Mouse (Mus musculus): ENCODE results near the gene Fam205c. TPM values are rescaled to one million over a fixed set of nuclear protein-coding genes. Genes with fewer than 3 reads are reported as not detected.

Fam205c gene
- total and polyA plus RNA-seq, 2 experiments from 2014 or later = 4.7 TPM; not detected in 1

- no peak for TF ChIP-seq CTCF (IDR thresholded peaks at IDR 0.05; ENCODE audit: low read depth)
- Histone ChIP-seq H3K9me3 (ENCODE audit: low read length) (no peaks in the 10 kb centered on the region), H3K9ac (replicated peaks; ENCODE audit: low read length) (no peak overlapping the region), H3K27me3 (ENCODE audit: insufficient read depth, low read length) (no peaks in the 10 kb centered on the region), H3K36me3 (ENCODE audit: insufficient read depth, low read length) (no peaks in the 10 kb centered on the region), H3K4me1 (ENCODE audit: insufficient read depth, low read length) (no peaks in the 10 kb centered on the region), H3K4me3 (ENCODE audit: low read length) (no peak overlapping the region), H3K4me2 (ENCODE audit: low read depth, low read length) (no peak overlapping the region), H3K27ac (peak overlapping the region; percentile 26; the same call in 1 of the 2 replicates)
- ATAC-seq (no peak), DNase-seq (ENCODE audit: low spot score) (no peak)
- 44% methylated on average over 1 of the region's 1 CpGs for WGBS
Observed at GRCm38 (mm10) chr4:42880677-42880948, 6.6 kb upstream of the Fam205c start.

DNA sequence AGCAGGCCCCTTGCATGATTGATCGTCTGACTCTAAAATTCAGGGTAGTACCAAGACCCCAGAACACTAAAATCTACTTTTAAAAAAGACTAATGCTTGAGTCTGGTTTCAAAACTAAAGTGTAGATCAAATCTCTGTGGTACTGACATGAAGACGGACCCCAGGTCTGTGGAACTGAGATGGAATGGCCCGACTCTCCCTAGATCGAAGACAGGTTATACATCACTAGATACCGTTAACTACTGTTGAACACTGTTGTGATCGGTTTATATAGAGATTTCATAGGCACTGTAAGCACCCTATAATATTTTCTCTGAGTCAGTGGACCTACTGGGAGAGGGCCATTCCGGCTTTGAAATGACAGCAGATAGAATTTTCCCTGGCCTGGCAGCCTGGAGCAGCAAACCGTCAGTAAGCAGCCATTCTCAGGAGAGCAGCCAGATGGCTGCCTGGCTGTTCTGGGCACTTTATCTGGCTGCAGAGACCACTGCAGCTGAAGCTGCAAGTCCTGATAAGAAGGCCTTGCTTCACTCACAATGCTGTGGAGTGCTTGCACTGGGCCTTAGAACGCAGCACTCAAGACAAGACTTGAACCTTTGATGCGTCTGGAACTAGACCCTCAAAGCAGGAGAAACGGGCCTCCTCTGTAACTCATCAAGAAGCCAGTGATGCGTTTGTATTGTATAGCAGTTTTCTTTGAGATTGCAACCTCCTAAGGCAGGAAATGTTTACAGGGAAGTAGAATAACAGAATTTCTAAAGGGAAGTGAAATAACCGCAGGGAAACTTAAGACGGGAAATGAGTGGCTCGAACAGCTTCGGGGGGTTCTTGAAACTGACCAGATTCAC lies 6.0 kb upstream of the Fam205c start:
- Histone ChIP-seq H3K9ac (replicated peaks; ENCODE audit: low read length) (0 out of 2 replicates have a peak overlapping the region, but pooled peaks have one; percentile 21), H3K27me3 (ENCODE audit: insufficient read depth, low read length) (no peaks in the 10 kb centered on the region), H3K9me3 (ENCODE audit: low read length) (no peaks in the 10 kb centered on the region), H3K4me1 (ENCODE audit: insufficient read depth, low read length) (no peaks in the 10 kb centered on the region), H3K27ac (peak overlapping the region; percentile 26; the same call in 1 of the 2 replicates), H3K36me3 (ENCODE audit: insufficient read depth, low read length) (no peaks in the 10 kb centered on the region), H3K4me3 (ENCODE audit: low read length) (no peak overlapping the region), H3K4me2 (ENCODE audit: low read depth, low read length) (no peak overlapping the region)
- WGBS = 74% methylated on average over 16 of the region's 16 CpGs
- ATAC-seq (no peak), DNase-seq (ENCODE audit: low spot score) (peak; percentile 65)
- no peak; the same call in 1 of the 2 replicates for TF ChIP-seq CTCF (IDR thresholded peaks at IDR 0.05; ENCODE audit: low read depth)

DNA sequence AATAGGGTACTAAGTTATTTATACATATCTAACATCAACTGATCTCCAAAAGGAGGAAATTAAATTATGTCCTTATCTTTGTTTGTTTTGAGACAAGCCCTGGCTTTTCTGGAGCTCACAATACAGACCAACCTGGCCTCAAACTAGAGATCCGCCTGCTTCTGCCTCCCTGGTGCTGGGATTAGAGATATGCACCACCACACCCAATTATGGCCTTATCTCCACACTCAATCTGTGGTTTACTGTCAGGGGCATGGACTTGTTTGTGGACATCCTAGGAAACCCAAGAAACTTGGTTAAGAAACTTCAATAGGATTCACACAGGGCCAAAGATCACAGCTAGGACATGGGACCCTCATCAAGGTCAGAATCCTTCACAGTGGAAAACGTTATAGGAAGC lies 3.6 kb upstream of the Fam205c start:
- ATAC-seq (no peak), DNase-seq (ENCODE audit: low spot score) (no peak)
- TF ChIP-seq CTCF (IDR thresholded peaks at IDR 0.05; ENCODE audit: low read depth) = no peak
- Histone ChIP-seq H3K27me3 (ENCODE audit: insufficient read depth, low read length) (no peaks in the 10 kb centered on the region), H3K27ac (no peak overlapping the region), H3K36me3 (ENCODE audit: insufficient read depth, low read length) (no peaks in the 10 kb centered on the region), H3K4me2 (ENCODE audit: low read depth, low read length) (no peak overlapping the region), H3K4me3 (ENCODE audit: low read length) (no peak overlapping the region), H3K9me3 (ENCODE audit: low read length) (no peaks in the 10 kb centered on the region), H3K9ac (replicated peaks; ENCODE audit: low read length) (no peak overlapping the region), H3K4me1 (ENCODE audit: insufficient read depth, low read length) (no peaks in the 10 kb centered on the region)
- WGBS = 89% methylated on average over 2 of the region's 2 CpGs

- DNase-seq (ENCODE audit: low spot score) = peak; percentile 91
- ATAC-seq = peak; percentile 96
- Histone ChIP-seq H3K27ac (no peak overlapping the region), H3K9ac (replicated peaks; ENCODE audit: low read length) (no peak overlapping the region), H3K27me3 (ENCODE audit: insufficient read depth, low read length) (no peaks in the 10 kb centered on the region), H3K36me3 (ENCODE audit: insufficient read depth, low read length) (no peaks in the 10 kb centered on the region), H3K4me3 (ENCODE audit: low read length) (no peak overlapping the region), H3K9me3 (ENCODE audit: low read length) (no peaks in the 10 kb centered on the region), H3K4me1 (ENCODE audit: insufficient read depth, low read length) (no peaks in the 10 kb centered on the region), H3K4me2 (ENCODE audit: low read depth, low read length) (no peak overlapping the region)
- peak; percentile 82 for TF ChIP-seq CTCF (IDR thresholded peaks at IDR 0.05; ENCODE audit: low read depth)
- whole genome bisulfite sequencing = 36% methylated on average over 5 of the region's 5 CpGs
Observed at GRCm38 (mm10) chr4:42876586-42877291, 2.7 kb upstream of the Fam205c start.

- Histone ChIP-seq H3K4me1 (ENCODE audit: insufficient read depth, low read length) (no peaks in the 10 kb centered on the region), H3K27me3 (ENCODE audit: insufficient read depth, low read length) (no peaks in the 10 kb centered on the region), H3K9ac (replicated peaks; ENCODE audit: low read length) (no peak overlapping the region), H3K9me3 (ENCODE audit: low read length) (no peaks in the 10 kb centered on the region), H3K36me3 (ENCODE audit: insufficient read depth, low read length) (no peaks in the 10 kb centered on the region), H3K4me3 (ENCODE audit: low read length) (no peak overlapping the region), H3K4me2 (ENCODE audit: low read depth, low read length) (no peak overlapping the region), H3K27ac (no peak overlapping the region)
- DNase-seq (ENCODE audit: low spot score) (no peak), ATAC-seq (no peak)
- no peak for TF ChIP-seq CTCF (IDR thresholded peaks at IDR 0.05; ENCODE audit: low read depth)
- 89% methylated on average over 16 of the region's 16 CpGs for WGBS
Observed at GRCm38 (mm10) chr4:42872746-42873435, 1.1 kb downstream of the Fam205c start.

- Histone ChIP-seq H3K27ac (no peak overlapping the region), H3K4me3 (ENCODE audit: low read length) (no peak overlapping the region), H3K4me2 (ENCODE audit: low read depth, low read length) (no peak overlapping the region), H3K36me3 (ENCODE audit: insufficient read depth, low read length) (no peaks in the 10 kb centered on the region), H3K4me1 (ENCODE audit: insufficient read depth, low read length) (no peaks in the 10 kb centered on the region), H3K9ac (replicated peaks; ENCODE audit: low read length) (no peak overlapping the region), H3K27me3 (ENCODE audit: insufficient read depth, low read length) (no peaks in the 10 kb centered on the region), H3K9me3 (ENCODE audit: low read length) (no peaks in the 10 kb centered on the region)
- ATAC-seq (no peak), DNase-seq (ENCODE audit: low spot score) (no peak)
- WGBS = 98% methylated on average over 7 of the region's 7 CpGs
- no peak for TF ChIP-seq CTCF (IDR thresholded peaks at IDR 0.05; ENCODE audit: low read depth)
Observed at GRCm38 (mm10) chr4:42872151-42872550, 1.9 kb downstream of the Fam205c start.
